Mouse (Mus musculus) lung, postnatal 10 days (tissue): ENCODE measurements around the gene Scimp.
"Not testable (repeated sequence)": the region's sequence is repeated elsewhere in the genome, so short reads cannot be mapped to it uniquely, and the experiment has no call there.

Experiments used
- DNase-seq: peaks from one replicate; pipeline ENCODE4 v3.0.0; 2021

Scimp gene

GRCm38 (mm10) chr11:70765776-70766445 is 46.5 kb downstream of the Scimp start:
- peak; percentile 43 for DNase-seq

- DNase-seq = peak; percentile 82
Observed at GRCm38 (mm10) chr11:70763936-70764808, 48.2 kb downstream of the Scimp start, which contains the start of gene Zfp3. TSS of gene Zfp3 (plus strand) at chr11:70764209.

GRCm38 (mm10) chr11:70763582-70763935 is 48.8 kb downstream of the Scimp start:
- DNase-seq = no peak

DNA sequence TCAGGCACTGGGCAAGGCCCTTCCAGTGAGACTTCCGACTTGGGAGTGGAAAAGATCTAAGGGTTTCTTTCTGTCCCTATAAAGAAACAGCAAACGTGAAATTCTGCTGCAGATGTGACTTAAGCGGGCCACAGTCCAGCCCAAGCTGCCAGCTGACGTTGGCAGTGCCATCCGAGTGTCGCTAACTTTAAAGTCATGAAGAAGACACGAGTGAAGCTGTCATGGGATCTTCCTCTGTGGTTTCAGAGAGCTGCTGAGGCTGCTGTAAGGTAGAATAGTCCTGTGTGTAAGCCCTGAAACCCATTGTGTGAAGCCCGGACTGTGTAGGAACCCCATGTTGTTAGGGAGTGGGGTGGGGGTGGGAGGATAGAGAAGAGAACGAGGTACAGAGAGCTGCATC is 49.7 kb downstream of the Scimp start:
- DNase-seq = no peak

GRCm38 (mm10) chr11:70760446-70760845 is 51.9 kb downstream of the Scimp start:
- not testable (repeated sequence) for DNase-seq

DNA sequence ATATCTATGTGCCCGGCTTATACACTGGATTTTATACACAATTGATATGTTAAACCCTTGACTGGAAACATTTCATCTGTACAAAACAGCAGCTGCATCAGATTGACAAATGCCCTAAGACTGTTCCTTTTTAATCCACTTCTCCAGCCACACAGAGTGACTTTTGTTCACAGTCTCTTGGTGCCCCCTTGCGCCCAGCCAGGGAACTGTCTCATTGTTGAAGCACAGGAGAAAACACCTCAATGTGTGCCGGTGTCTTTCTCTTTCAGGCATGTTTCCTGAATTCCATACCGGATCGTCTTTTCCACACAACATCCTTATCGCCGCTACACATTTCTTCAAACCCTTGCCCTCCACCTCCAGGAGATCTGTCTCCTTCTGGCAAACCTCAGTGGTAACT is 56.7 kb downstream of the Scimp start:
- peak; percentile 87 for DNase-seq

DNA sequence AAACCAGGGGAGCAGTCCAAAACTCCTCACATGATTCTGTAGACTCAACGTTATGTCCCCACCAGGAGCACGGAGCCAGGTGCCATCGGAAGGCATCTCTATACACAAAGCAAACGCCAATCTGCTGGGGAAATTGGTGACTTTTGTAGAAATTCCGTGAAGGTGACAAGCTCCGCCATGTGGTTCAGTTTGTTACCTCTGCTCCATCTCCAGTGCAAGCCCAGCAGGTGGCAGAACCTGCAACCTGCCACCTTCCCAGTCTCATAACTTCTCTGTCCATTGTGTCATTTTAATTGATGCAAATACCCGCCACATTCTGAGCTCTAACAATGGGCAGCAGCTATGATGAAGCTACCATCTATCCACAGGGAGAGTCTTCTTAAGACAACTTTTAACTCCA is 57.4 kb downstream of the Scimp start:
- DNase-seq = no peak

DNA sequence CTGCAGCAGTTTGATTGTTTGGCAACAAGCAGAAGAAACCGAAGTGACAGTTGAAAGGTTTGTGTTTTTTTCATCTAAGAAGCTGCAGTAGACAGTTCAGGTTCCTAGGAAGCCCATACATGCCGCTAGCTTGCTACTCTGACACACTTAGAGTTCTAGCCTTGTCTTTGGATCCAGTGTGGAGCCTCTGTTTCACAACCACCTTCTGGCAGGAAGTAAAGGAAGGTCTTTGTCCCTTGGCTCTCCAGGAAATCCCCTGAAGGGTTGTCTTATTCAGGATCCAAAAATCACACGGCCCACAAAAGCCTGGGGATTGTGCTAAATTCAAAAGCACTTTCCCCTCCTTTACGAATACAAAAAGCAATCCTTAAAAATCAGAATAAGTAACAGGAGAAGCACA is 57.9 kb downstream of the Scimp start:
- DNase-seq = no peak

DNA sequence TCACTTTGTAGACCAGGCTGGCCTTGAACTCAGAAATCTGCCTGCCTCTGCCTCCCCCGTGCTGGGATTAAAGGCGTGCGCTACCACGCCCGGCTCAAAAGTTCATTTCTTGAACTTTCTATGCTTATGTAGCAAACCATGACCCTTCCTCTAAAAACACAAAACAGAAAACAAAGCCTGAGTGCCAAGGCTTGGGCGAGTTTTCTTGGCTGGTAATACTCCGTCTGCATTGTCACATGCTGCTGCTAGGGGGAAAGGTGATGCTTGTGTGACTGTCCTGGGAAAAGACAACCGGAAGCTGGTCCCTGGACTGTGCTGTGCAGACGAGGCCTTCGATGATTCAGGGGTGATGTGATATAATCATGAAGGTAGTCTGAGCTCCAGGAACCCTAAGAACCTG is 59.2 kb downstream of the Scimp start:
- DNase-seq = no peak

GRCm38 (mm10) chr11:70752337-70753017 is 59.9 kb downstream of the Scimp start:
- DNase-seq = no peak

DNA sequence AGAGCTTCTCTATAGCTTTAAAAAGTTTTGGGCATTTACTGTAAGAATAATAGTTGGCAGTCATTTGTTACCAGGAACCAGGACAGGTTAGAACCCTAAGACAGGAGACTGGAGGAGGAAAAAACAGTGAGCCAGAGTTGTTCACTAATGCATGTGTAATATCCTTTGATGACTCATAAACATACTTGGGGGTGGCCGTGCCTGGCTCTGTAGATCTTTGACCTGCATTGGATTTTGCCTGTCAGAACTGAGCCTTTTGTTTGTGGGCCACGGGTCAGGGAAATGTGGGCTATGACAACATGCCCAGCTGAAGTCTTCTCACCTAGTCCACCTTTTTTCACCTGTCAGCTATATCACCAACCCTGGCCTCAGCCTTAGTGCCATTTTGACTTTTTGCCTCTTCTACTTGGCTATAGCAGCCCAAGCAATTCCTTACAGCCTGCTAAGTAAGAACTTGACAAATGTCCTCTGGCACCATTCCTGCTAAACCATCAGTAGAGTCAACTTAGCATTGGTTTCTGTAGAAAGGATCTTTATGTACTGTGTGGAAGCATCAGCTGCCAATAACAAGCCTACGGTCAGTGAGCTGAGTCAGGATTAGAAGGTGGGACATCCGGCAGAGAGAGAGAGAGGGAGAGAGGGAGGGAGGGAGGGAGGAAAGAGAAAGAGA is 64.4 kb downstream of the Scimp start:
- DNase-seq = no peak

DNA sequence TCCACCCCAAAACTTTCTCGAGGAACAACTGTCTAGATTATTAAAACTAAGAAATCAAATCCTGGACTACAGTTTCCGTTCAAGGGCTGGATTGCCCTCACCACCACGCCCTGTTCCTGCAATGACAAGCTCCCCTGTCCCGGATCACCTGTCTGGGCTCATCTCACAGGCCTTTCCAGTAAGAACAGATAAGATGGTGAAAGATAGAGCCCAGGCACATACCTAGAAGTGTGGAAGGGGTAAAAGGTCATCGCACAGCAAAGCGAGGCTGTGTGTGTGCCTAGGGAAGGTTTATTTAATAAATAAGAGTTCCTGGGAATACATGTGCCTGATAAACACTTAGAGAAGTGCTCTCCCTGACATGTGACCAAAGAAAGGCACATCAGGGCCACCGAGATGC is 66.8 kb downstream of the Scimp start:
- no peak for DNase-seq

GRCm38 (mm10) chr11:70742581-70743459 is 69.6 kb downstream of the Scimp start:
- no peak for DNase-seq

- no peak for DNase-seq
Observed at GRCm38 (mm10) chr11:70742117-70742516, 70.3 kb downstream of the Scimp start.

GRCm38 (mm10) chr11:70741603-70742002 is 70.8 kb downstream of the Scimp start:
- no peak for DNase-seq
